9 mouse cellular contexts compared by ENCODE assay signal in genomic region chr7:140805704-140806103, GRCm38 (mm10). TPM values are rescaled to one million over a fixed set of nuclear protein-coding genes. Genes with fewer than 3 reads are reported as not detected.
DNase-seq lines count a peak whose midpoint lies in the region; ATAC-seq and TF ChIP-seq lines count a peak whose summit lies in the region.
"Had no signal": no experiment of that assay in that cellular context is flagged by ENCODE, and none has a peak within 500 bp of the region (broad histone marks: within the 10 kb centered on the region; RNA-seq: fewer than 3 reads in every experiment).

No protein-coding gene starts in this region.

- TF ChIP-seq RAD21 in CH12.LX (IDR thresholded peaks at IDR 0.05; ENCODE audit: low read depth, low read length) = peak; percentile 72

- dilution Hi-C loops in CH12.LX (cut with MboI; ENCODE audit: extremely low pct_ligation_motif_present, extremely low pct_unique_long_range_greater_than_20kb, low sequenced_read_pairs) = no loop called here

- no peak for TF ChIP-seq EP300 in CH12.LX (IDR thresholded peaks at IDR 0.05; ENCODE audit: low read length)

- no peak overlapping the region for H3K27ac ChIP-seq in gastrocnemius, adult 2 months
- H3K27ac ChIP-seq in CH12.LX (ENCODE audit: insufficient read depth, low read depth) = no peak overlapping the region
- H3K27ac ChIP-seq in left cerebral cortex, adult 2 months = no peak overlapping the region
- H3K27ac ChIP-seq in midbrain, embryonic 15.5 days = no peak overlapping the region

- H3K27me3 ChIP-seq in CH12.LX (replicated peaks) = peaks cover 78% of the 10 kb centered on the region
- H3K27me3 ChIP-seq in midbrain, embryonic 15.5 days (replicated peaks) = no peaks in the 10 kb centered on the region

- in situ Hi-C loops in CH12.LX (cut with MboI; ENCODE audit: low pct_ligation_motif_present, low pct_unique_long_range_greater_than_20kb, low sequenced_read_pairs) = no loop called here

- H3K79me2 ChIP-seq in CH12.LX (replicated peaks; ENCODE audit: control insufficient read depth, extremely low read depth, insufficient read depth, poor library complexity, severe bottlenecking) = no peaks in the 10 kb centered on the region

- H3K4me3 ChIP-seq in gastrocnemius, adult 2 months = no peak overlapping the region
- no peak overlapping the region for H3K4me3 ChIP-seq in CH12.LX (replicated peaks in 1 of 3; ENCODE audit: low read depth in 2 of 3, low read length in 2 of 3, poor library complexity in 1 of 3)
- H3K4me3 ChIP-seq in left cerebral cortex, adult 2 months = no peak overlapping the region
- H3K4me3 ChIP-seq in midbrain, embryonic 15.5 days = no peak overlapping the region

- H3K9ac ChIP-seq in CH12.LX (ENCODE audit: insufficient read depth, low read depth) = no peak overlapping the region
- no peak overlapping the region for H3K9ac ChIP-seq in midbrain, embryonic 15.5 days

- H3K36me3 ChIP-seq in CH12.LX (replicated peaks in 1 of 2; ENCODE audit: control insufficient read depth in 1 of 2, insufficient read depth in 1 of 2, low read length in 1 of 2) = no peaks in the 10 kb centered on the region
- peaks cover 15% of the 10 kb centered on the region for H3K36me3 ChIP-seq in midbrain, embryonic 15.5 days (replicated peaks)

- intact Hi-C loops in gastrocnemius, adult 2 months (cut with DNase I) = no loop called here
- intact Hi-C loops in gastrocnemius, postnatal 36 days (cut with DNase I) = no loop called here
- intact Hi-C loops in left cerebral cortex, adult 2 months (cut with DNase I) = loop anchor here (5.0 to 10.0 kb wide), 2 partner anchors 621 to 653 kb away; partner anchors contain the start of gene Sprn

- DNase-seq in gastrocnemius, adult 2 months = no peak
- DNase-seq in gastrocnemius, postnatal 36 days = no peak
- peak; percentile 61 for DNase-seq in CH12.LX (ENCODE audit: extremely low read depth)
- peak; percentile 83 for DNase-seq in brain, adult 2 months (ENCODE audit: low read depth, low spot score)
- DNase-seq in left cerebral cortex, adult 2 months (ENCODE audit: extremely low spot score in 1 of 2, low spot score in 2 of 2) = peak; percentile 52 to 59
- DNase-seq in Muller cell, postnatal 12 days (ENCODE audit: inconsistent ontology term) = no peak

- H3K4me2 ChIP-seq in CH12.LX (ENCODE audit: insufficient read depth, low read depth, poor library complexity, severe bottlenecking) = no peak overlapping the region
- H3K4me2 ChIP-seq in midbrain, embryonic 15.5 days = no peak overlapping the region

- TF ChIP-seq CTCF in gastrocnemius, adult 2 months (IDR thresholded peaks at IDR 0.05) = peak; percentile 34; the same call in 1 of the 2 replicates
- TF ChIP-seq CTCF in CH12.LX (conservative IDR thresholded peaks at IDR 0.05 in 1 of 2, IDR thresholded peaks at IDR 0.05 in 1 of 2; ENCODE audit: low read depth in 2 of 2, low read length in 2 of 2) = peak; percentile 57 to 98
- peak; percentile 81 for TF ChIP-seq CTCF in left cerebral cortex, adult 2 months (IDR thresholded peaks at IDR 0.05)

- no peaks in the 10 kb centered on the region for H3K9me3 ChIP-seq in CH12.LX (replicated peaks; ENCODE audit: low read length)
- H3K9me3 ChIP-seq in midbrain, embryonic 15.5 days = no peaks in the 10 kb centered on the region

- WGBS in midbrain, embryonic 15.5 days = 20% methylated on average over 1 of the region's 1 CpGs

- peak; percentile 97 for ATAC-seq in granulocyte monocyte progenitor cell, adult 5-6 weeks (replicated peaks; ENCODE audit: poor library complexity, severe bottlenecking)
- peak; percentile 38; the same call in 1 of the 2 replicates for ATAC-seq in midbrain, embryonic 15.5 days (replicated peaks)

- no peak for TF ChIP-seq POLR2A in CH12.LX (IDR thresholded peaks at IDR 0.05; ENCODE audit: low read depth, low read length)

- no peaks in the 10 kb centered on the region for H3K4me1 ChIP-seq in CH12.LX (ENCODE audit: control insufficient read depth in 1 of 2, insufficient read depth in 2 of 2)
- no peaks in the 10 kb centered on the region for H3K4me1 ChIP-seq in midbrain, embryonic 15.5 days

TF ChIP-seq in CH12.LX, 34 proteins besides CTCF, POLR2A, EP300 and RAD21:
- TF ChIP-seq GABPA (IDR thresholded peaks at IDR 0.05; ENCODE audit: insufficient replicate concordance, low read depth, low read length) (no peak), SMC3 (IDR thresholded peaks at IDR 0.05; ENCODE audit: low read depth, low read length) (peak; percentile 56), HCFC1 (IDR thresholded peaks at IDR 0.05; ENCODE audit: low read depth, low read length) (no peak)

RNA-seq across cellular contexts. Expression of gene Zfp941, which starts 16.3 kb away (rescaled TPM):
- not detected for total RNA-seq in gastrocnemius, adult 2 months (2021)
- total RNA-seq in gastrocnemius, postnatal 36 days (2021) = under 1 TPM in 1 of 2 experiments, not detected in 1; 0.07 TPM
- total RNA-seq in CH12.LX (2012; rRNA removed) (0.29 and 0.34 TPM in 2 replicates), CH12.LX (2014; rRNA removed) (not detected in 2 replicates)
- not detected in 2 replicates for polyA plus RNA-seq in CH12.LX (2012; ENCODE audit: insufficient read length, low read depth)
- 0.58 and 1.4 TPM in 2 replicates for total RNA-seq in granulocyte monocyte progenitor cell, adult 5-6 weeks (2014; fragmentation: Nextera tagmentation)
- total RNA-seq in granulocyte monocyte progenitor cell, adult 5-6 weeks (2017) = 1.1 and 1.7 TPM in 2 replicates
- total RNA-seq in left cerebral cortex, adult 2 months (2021) = 10 to 100 TPM; 29.1 to 31.2 TPM
- 34.1 and 36.5 TPM in 2 replicates for polyA plus RNA-seq in midbrain, embryonic 15.5 days (2015; fragmentation: Nextera tagmentation; extraction: Ambion mirVana)

RNA-seq across cellular contexts. Expression of gene Syce1, which starts 18.1 kb away (rescaled TPM):
- not detected for total RNA-seq in gastrocnemius, adult 2 months (2021)
- total RNA-seq in gastrocnemius, postnatal 36 days (2021) = not detected
- total RNA-seq in CH12.LX (2012; rRNA removed) (not detected in 2 replicates), CH12.LX (2014; rRNA removed) (not detected in 2 replicates)
- not detected in 2 replicates for polyA plus RNA-seq in CH12.LX (2012; ENCODE audit: insufficient read length, low read depth)
- total RNA-seq in granulocyte monocyte progenitor cell, adult 5-6 weeks (2014; fragmentation: Nextera tagmentation) = 0.56 and 3.1 TPM in 2 replicates
- total RNA-seq in granulocyte monocyte progenitor cell, adult 5-6 weeks (2017) = not detected in 2 replicates
- under 1 TPM; 0.32 to 0.47 TPM for total RNA-seq in left cerebral cortex, adult 2 months (2021)
- 0.45 and 0.55 TPM in 2 replicates for polyA plus RNA-seq in midbrain, embryonic 15.5 days (2015; fragmentation: Nextera tagmentation; extraction: Ambion mirVana)

RNA-seq across cellular contexts. Expression of gene Urah, which starts 29.1 kb away (rescaled TPM):
- total RNA-seq in gastrocnemius, adult 2 months (2021) = not detected
- total RNA-seq in gastrocnemius, postnatal 36 days (2021) = not detected
- total RNA-seq in CH12.LX (2012; rRNA removed) (not detected in 2 replicates), CH12.LX (2014; rRNA removed) (not detected in 2 replicates)
- polyA plus RNA-seq in CH12.LX (2012; ENCODE audit: insufficient read length, low read depth) = not detected in 2 replicates
- not detected in 2 replicates for total RNA-seq in granulocyte monocyte progenitor cell, adult 5-6 weeks (2014; fragmentation: Nextera tagmentation)
- total RNA-seq in granulocyte monocyte progenitor cell, adult 5-6 weeks (2017) = not detected in 2 replicates
- total RNA-seq in left cerebral cortex, adult 2 months (2021) = 1 to 10 TPM; 3.9 to 5.9 TPM
- 0.38 TPM in 1 of 2 replicates, not detected in the other for polyA plus RNA-seq in midbrain, embryonic 15.5 days (2015; fragmentation: Nextera tagmentation; extraction: Ambion mirVana)

RNA-seq across cellular contexts. Expression of gene Scgb1c1, which starts 39.6 kb away (rescaled TPM):
- not detected for total RNA-seq in gastrocnemius, adult 2 months (2021)
- total RNA-seq in gastrocnemius, postnatal 36 days (2021) = not detected
- total RNA-seq in CH12.LX (2012; rRNA removed) (not detected in 2 replicates), CH12.LX (2014; rRNA removed) (not detected in 2 replicates)
- not detected in 2 replicates for polyA plus RNA-seq in CH12.LX (2012; ENCODE audit: insufficient read length, low read depth)
- not detected in 2 replicates for total RNA-seq in granulocyte monocyte progenitor cell, adult 5-6 weeks (2014; fragmentation: Nextera tagmentation)
- total RNA-seq in granulocyte monocyte progenitor cell, adult 5-6 weeks (2017) = not detected in 2 replicates
- not detected for total RNA-seq in left cerebral cortex, adult 2 months (2021)
- polyA plus RNA-seq in midbrain, embryonic 15.5 days (2015; fragmentation: Nextera tagmentation; extraction: Ambion mirVana) = not detected in 2 replicates
- total RNA-seq: left cerebral cortex, adult 8-10 months had no signal

RNA-seq across cellular contexts. Expression of gene Odf3, which starts 41.9 kb away (rescaled TPM):
- total RNA-seq in gastrocnemius, adult 2 months (2021) = not detected
- not detected for total RNA-seq in gastrocnemius, postnatal 36 days (2021)
- total RNA-seq in CH12.LX (2012; rRNA removed) (not detected in 2 replicates), CH12.LX (2014; rRNA removed) (not detected in 2 replicates)
- not detected in 2 replicates for polyA plus RNA-seq in CH12.LX (2012; ENCODE audit: insufficient read length, low read depth)
- not detected in 2 replicates for total RNA-seq in granulocyte monocyte progenitor cell, adult 5-6 weeks (2014; fragmentation: Nextera tagmentation)
- total RNA-seq in granulocyte monocyte progenitor cell, adult 5-6 weeks (2017) = not detected in 2 replicates
- not detected for total RNA-seq in left cerebral cortex, adult 2 months (2021)
- polyA plus RNA-seq in midbrain, embryonic 15.5 days (2015; fragmentation: Nextera tagmentation; extraction: Ambion mirVana) = not detected in 2 replicates

Comparison
In these comparisons a context has a peak if more than half of its experiments do, and no peak if none do; other contexts are left out.
1. DNase-seq: peak in CH12.LX (single experiment), brain, adult 2 months (single experiment) and left cerebral cortex, adult 2 months (2 of 2); none in gastrocnemius, adult 2 months (single experiment), gastrocnemius, postnatal 36 days (0 of 2) and Muller cell, postnatal 12 days (single experiment).
2. RNA of gene Zfp941, which starts 16.3 kb away (total RNA-seq): 29.1 to 31.2 TPM in left cerebral cortex, adult 2 months; 0.58 to 1.7 TPM in granulocyte monocyte progenitor cell, adult 5-6 weeks, 0.29 to 0.34 TPM in CH12.LX, not detected in gastrocnemius, adult 2 months and 0.07 TPM in gastrocnemius, postnatal 36 days; every median in the first group is over 10 times any median in the second.
3. RNA of gene Urah, which starts 29.1 kb away (total RNA-seq): 3.9 to 5.9 TPM in left cerebral cortex, adult 2 months; not detected in gastrocnemius, adult 2 months, not detected in CH12.LX, not detected in gastrocnemius, postnatal 36 days and not detected in granulocyte monocyte progenitor cell, adult 5-6 weeks; every median in the first group is over 4 times any median in the second.
4. Peak in every context shown above with its lines, with median percentiles within 50 percentile points of each other: CTCF ChIP-seq.